Mouse (Mus musculus) hindbrain, embryonic 13.5 days (tissue): ENCODE data around the gene Dguok. TPM values are rescaled to one million over a fixed set of nuclear protein-coding genes. Genes with fewer than 3 reads are reported as not detected.
A peak's percentile ranks its signal among the peaks of the same experiment; 100 is the strongest.

Source experiments
- ATAC-seq: fragments of 200-750 bp; cut with Nextera tagmentation; 2 replicates; pipeline ENCODE4 v1.8.0; 2017; ENCODE audit warnings: moderate TSS enrichment; ENCODE audit not compliant: low FRiP score
- H3K27ac ChIP-seq: fragments of 300-500 bp; sonication (generic); 2 replicates; pipeline ENCODE4 v1.5.1; 2015; ENCODE audit warnings: inconsistent platforms, mild to moderate bottlenecking, moderate library complexity
- H3K27me3 ChIP-seq: fragments of 300-500 bp; sonication (generic); 2 replicates; pipeline ENCODE4 v1.6.1; 2015; ENCODE audit warnings: mild to moderate bottlenecking, inconsistent platforms
- H3K36me3 ChIP-seq: fragments of 300-500 bp; sonication (generic); 2 replicates; pipeline ENCODE4 v1.6.1; 2015; ENCODE audit warnings: mild to moderate bottlenecking, inconsistent platforms
- H3K4me1 ChIP-seq: fragments of 300-500 bp; sonication (generic); replicated peaks from 2 replicates; pipeline ENCODE4 v1.6.1; 2015; ENCODE audit warnings: inconsistent platforms
- H3K4me2 ChIP-seq: fragments of 300-500 bp; sonication (generic); 2 replicates; pipeline ENCODE4 v1.6.1; 2015; ENCODE audit warnings: inconsistent platforms, mild to moderate bottlenecking, moderate library complexity
- H3K4me3 ChIP-seq: fragments of 300-500 bp; sonication (generic); 2 replicates; pipeline ENCODE4 v1.5.1; 2015; ENCODE audit warnings: mild to moderate bottlenecking, inconsistent platforms
- H3K9ac ChIP-seq: fragments of 300-500 bp; sonication (generic); 2 replicates; pipeline ENCODE4 v1.6.1; 2015; ENCODE audit warnings: mild to moderate bottlenecking, inconsistent platforms
- H3K9me3 ChIP-seq: fragments of 300-500 bp; sonication (generic); 2 replicates; pipeline ENCODE4 v1.6.1; 2016; ENCODE audit warnings: inconsistent platforms
- WGBS: fragments of 180-500 bp; shearing (Covaris S2); methylation state at CpG from one replicate; pipeline ENCODE4 v1.1.7; 2015; 5-methylcytosine and 5-hydroxymethylcytosine counted together
- polyA plus RNA-seq: library from polyadenylated mRNA; unstranded; fragments of >200 nt; fragmentation: Nextera tagmentation; extraction: Ambion mirVana; gene quantifications from 2 replicates; pipeline ENCODE4 v1.2.1, GENCODE M21; 2015

Gene Dguok
- polyA plus RNA-seq, 1 experiment from 2014 or later: 69.7 TPM

GRCm38 (mm10) chr6:83515172-83515571, 8.4 kb upstream of the Dguok start:
- Histone ChIP-seq H3K9me3 (no peaks in the 10 kb centered on the region), H3K4me1 (no peaks in the 10 kb centered on the region), H3K36me3 (no peaks in the 10 kb centered on the region), H3K9ac (no peak overlapping the region), H3K27me3 (no peaks in the 10 kb centered on the region), H3K4me2 (no peak overlapping the region), H3K4me3 (no peak overlapping the region), H3K27ac (no peak overlapping the region)
- no peak for ATAC-seq
- WGBS: 76% methylated on average over 3 of the region's 3 CpGs

- no peak overlapping the region for H3K9ac ChIP-seq
- no peak overlapping the region for H3K27ac ChIP-seq
- WGBS: 23% methylated on average over 1 of the region's 1 CpGs
- H3K4me3 ChIP-seq: no peak overlapping the region
- H3K4me1 ChIP-seq: peaks cover under 1% of the 10 kb centered on the region; the same call in 1 of the 2 replicates
- no peak for ATAC-seq
- no peaks in the 10 kb centered on the region for H3K27me3 ChIP-seq
- no peak overlapping the region for H3K4me2 ChIP-seq
- H3K9me3 ChIP-seq: no peaks in the 10 kb centered on the region
- H3K36me3 ChIP-seq: no peaks in the 10 kb centered on the region
Observed at GRCm38 (mm10) chr6:83512495-83512894, 5.7 kb upstream of the Dguok start.

GRCm38 (mm10) chr6:83510210-83510609, 3.4 kb upstream of the Dguok start:
- no peak overlapping the region for H3K4me2 ChIP-seq
- ATAC-seq: no peak
- 70% methylated on average over 2 of the region's 2 CpGs for WGBS

GRCm38 (mm10) chr6:83509442-83509841, 2.7 kb upstream of the Dguok start:
- H3K9ac ChIP-seq: peak overlapping the region; percentile 46
- WGBS: 50% methylated on average over 8 of the region's 8 CpGs
- no peak overlapping the region for H3K4me3 ChIP-seq
- no peaks in the 10 kb centered on the region for H3K9me3 ChIP-seq
- no peaks in the 10 kb centered on the region for H3K36me3 ChIP-seq
- ATAC-seq: no peak
- no peak overlapping the region for H3K4me2 ChIP-seq
- H3K27me3 ChIP-seq: no peaks in the 10 kb centered on the region
- H3K27ac ChIP-seq: no peak overlapping the region
- H3K4me1 ChIP-seq: peaks cover 22% of the 10 kb centered on the region

More at GRCm38 (mm10) chr6:83510210-83510609, 3.4 kb upstream of the Dguok start:
- no peaks in the 10 kb centered on the region for H3K9me3 ChIP-seq
- no peaks in the 10 kb centered on the region for H3K36me3 ChIP-seq
- H3K27ac ChIP-seq: no peak overlapping the region
- H3K4me1 ChIP-seq: peaks cover 14% of the 10 kb centered on the region
- no peak overlapping the region for H3K4me3 ChIP-seq
- H3K27me3 ChIP-seq: no peaks in the 10 kb centered on the region
- H3K9ac ChIP-seq: no peak overlapping the region

GRCm38 (mm10) chr6:83507168-83507546, 388 bp upstream of the Dguok start:
- H3K27me3 ChIP-seq: no peaks in the 10 kb centered on the region
- 34% methylated on average over 6 of the region's 6 CpGs for WGBS
- no peaks in the 10 kb centered on the region for H3K9me3 ChIP-seq
- peak overlapping the region; percentile 53 for H3K9ac ChIP-seq
- ATAC-seq: peak; percentile 30; the same call in 1 of the 2 replicates
- H3K4me3 ChIP-seq: peak overlapping the region; percentile 70
- H3K4me1 ChIP-seq: peaks cover 26% of the 10 kb centered on the region
- peak overlapping the region; percentile 97 for H3K27ac ChIP-seq
- H3K4me2 ChIP-seq: peak overlapping the region; percentile 55
- H3K36me3 ChIP-seq: peaks cover 12% of the 10 kb centered on the region

- no peak for ATAC-seq
- 94% methylated on average over 4 of the region's 4 CpGs for WGBS
- H3K9ac ChIP-seq: peak overlapping the region; percentile 86
Observed at GRCm38 (mm10) chr6:83505554-83505953, 1.2 kb downstream of the Dguok start.

GRCm38 (mm10) chr6:83503361-83503760, 3.4 kb downstream of the Dguok start:
- Histone ChIP-seq H3K4me1 (peaks cover 26% of the 10 kb centered on the region), H3K9ac (no peak overlapping the region), H3K36me3 (peaks cover 18% of the 10 kb centered on the region), H3K4me2 (no peak overlapping the region), H3K4me3 (no peak overlapping the region), H3K27ac (no peak overlapping the region), H3K9me3 (no peaks in the 10 kb centered on the region), H3K27me3 (no peaks in the 10 kb centered on the region)
- no peak for ATAC-seq
- WGBS: 92% methylated on average over 3 of the region's 3 CpGs

More at GRCm38 (mm10) chr6:83505554-83505953, 1.2 kb downstream of the Dguok start:
- Histone ChIP-seq H3K4me2 (peak overlapping the region; percentile 76), H3K9me3 (no peaks in the 10 kb centered on the region), H3K4me1 (peaks cover 26% of the 10 kb centered on the region), H3K36me3 (peaks cover 16% of the 10 kb centered on the region), H3K4me3 (peak overlapping the region; percentile 70), H3K27me3 (no peaks in the 10 kb centered on the region), H3K27ac (no peak overlapping the region)

GRCm38 (mm10) chr6:83502656-83503055, 4.1 kb downstream of the Dguok start:
- WGBS: 92% methylated on average over 3 of the region's 3 CpGs
- no peak overlapping the region for H3K4me2 ChIP-seq
- H3K4me1 ChIP-seq: peaks cover 26% of the 10 kb centered on the region
- H3K9ac ChIP-seq: no peak overlapping the region
- peaks cover 18% of the 10 kb centered on the region for H3K36me3 ChIP-seq
- no peaks in the 10 kb centered on the region for H3K9me3 ChIP-seq
- H3K27ac ChIP-seq: no peak overlapping the region
- H3K4me3 ChIP-seq: no peak overlapping the region
- no peak for ATAC-seq
- no peaks in the 10 kb centered on the region for H3K27me3 ChIP-seq

- H3K4me2 ChIP-seq: no peak overlapping the region
- no peak overlapping the region for H3K9ac ChIP-seq
- H3K36me3 ChIP-seq: peaks cover 18% of the 10 kb centered on the region
- no peaks in the 10 kb centered on the region for H3K27me3 ChIP-seq
- WGBS: 70% methylated on average over 9 of the region's 9 CpGs
- H3K9me3 ChIP-seq: no peaks in the 10 kb centered on the region
- H3K27ac ChIP-seq: no peak overlapping the region
- ATAC-seq: no peak
- no peak overlapping the region for H3K4me3 ChIP-seq
- peaks cover 20% of the 10 kb centered on the region for H3K4me1 ChIP-seq
Observed at GRCm38 (mm10) chr6:83501524-83502310, 5.1 kb downstream of the Dguok start.

GRCm38 (mm10) chr6:83500462-83500861, 6.3 kb downstream of the Dguok start:
- peaks cover 27% of the 10 kb centered on the region for H3K36me3 ChIP-seq
- H3K4me2 ChIP-seq: no peak overlapping the region
- no peak for ATAC-seq
- no peaks in the 10 kb centered on the region for H3K27me3 ChIP-seq
- H3K27ac ChIP-seq: no peak overlapping the region
- no peak overlapping the region for H3K4me3 ChIP-seq
- H3K9me3 ChIP-seq: no peaks in the 10 kb centered on the region
- WGBS: 63% methylated on average over 3 of the region's 3 CpGs
- peaks cover 13% of the 10 kb centered on the region for H3K4me1 ChIP-seq
- no peak overlapping the region for H3K9ac ChIP-seq

GRCm38 (mm10) chr6:83499078-83499477, 7.7 kb downstream of the Dguok start:
- no peak overlapping the region for H3K4me3 ChIP-seq
- H3K4me2 ChIP-seq: no peak overlapping the region
- ATAC-seq: no peak
- H3K27me3 ChIP-seq: no peaks in the 10 kb centered on the region
- 93% methylated on average over 10 of the region's 10 CpGs for WGBS
- peaks cover 32% of the 10 kb centered on the region for H3K36me3 ChIP-seq
- H3K4me1 ChIP-seq: 0 out of 2 replicates have a peak, but pooled peaks cover under 1% of the 10 kb centered on the region
- H3K9me3 ChIP-seq: no peaks in the 10 kb centered on the region
- no peak overlapping the region for H3K27ac ChIP-seq
- no peak overlapping the region for H3K9ac ChIP-seq

GRCm38 (mm10) chr6:83496753-83497710, 9.7 kb downstream of the Dguok start:
- Histone ChIP-seq H3K4me2 (no peak overlapping the region), H3K4me1 (no peaks in the 10 kb centered on the region), H3K27me3 (no peaks in the 10 kb centered on the region), H3K4me3 (no peak overlapping the region), H3K9me3 (no peaks in the 10 kb centered on the region), H3K9ac (no peak overlapping the region), H3K27ac (0 out of 2 replicates have a peak overlapping the region, but pooled peaks have one; percentile 12), H3K36me3 (peaks cover 31% of the 10 kb centered on the region)
- no peak for ATAC-seq
- 91% methylated on average over 22 of the region's 22 CpGs for whole genome bisulfite sequencing
